Mouse (Mus musculus) CH12.LX (cell line): ENCODE results near the gene Rtel1. TPM values are rescaled to one million over a fixed set of nuclear protein-coding genes. Genes with fewer than 3 reads are reported as not detected.
A peak's percentile ranks its signal among the peaks of the same experiment; 100 is the strongest.

Experiments
- DNase-seq: peaks from one replicate; pipeline ENCODE4 v3.0.0-alpha.2; 2013; ENCODE audit errors: extremely low read depth
- H3K27ac ChIP-seq: 2 replicates; pipeline ENCODE4 v1.5.1; 2012; ENCODE audit warnings: low read depth, mild to moderate bottlenecking, control low read depth, moderate library complexity; ENCODE audit not compliant: insufficient read depth
- H3K27me3 ChIP-seq: replicated peaks from 2 replicates; pipeline ENCODE3; 2012; ENCODE audit warnings: inconsistent platforms
- H3K36me3 ChIP-seq, 2 experiments: replicated peaks in 1 of 2; 2 replicates each; pipeline versions ENCODE3 to v1.6.1; 2012; ENCODE audit warnings: inconsistent platforms in 1 of 2, low read length in 1 of 2, mild to moderate bottlenecking in 1 of 2, mixed read lengths in 1 of 2, moderate library complexity in 1 of 2; ENCODE audit not compliant: control insufficient read depth in 1 of 2, insufficient read depth in 1 of 2
- H3K4me1 ChIP-seq, 2 experiments: 2 replicates each; pipeline ENCODE4 v1.6.1; 2012; ENCODE audit warnings: inconsistent platforms in 1 of 2, moderate library complexity in 1 of 2; ENCODE audit not compliant: insufficient read depth in 2 of 2, control insufficient read depth in 1 of 2
- H3K4me2 ChIP-seq: 2 replicates; pipeline ENCODE4 v1.6.1; 2012; ENCODE audit warnings: low read depth, mild to moderate bottlenecking, control low read depth; ENCODE audit not compliant: poor library complexity, insufficient read depth, severe bottlenecking
- H3K4me3 ChIP-seq, 3 experiments: fragments of 150-350 bp in 1 of 3; sonication (generic) in 1 of 3; replicated peaks in 1 of 3; 2 replicates each; pipeline versions ENCODE3 to v1.5.1; 2011 to 2012; ENCODE audit warnings: low read depth in 2 of 3, low read length in 2 of 3, mild to moderate bottlenecking in 2 of 3, moderate library complexity in 2 of 3, control low read depth in 1 of 3, improper control_type of control experiment in 1 of 3, inconsistent platforms in 1 of 3, mixed read lengths in 1 of 3; ENCODE audit not compliant: poor library complexity in 1 of 3
- H3K79me2 ChIP-seq: replicated peaks from 2 replicates; pipeline ENCODE4 v1.6.1; 2012; ENCODE audit warnings: mild to moderate bottlenecking, moderate library complexity; ENCODE audit not compliant: control insufficient read depth, poor library complexity, insufficient read depth, severe bottlenecking; ENCODE audit errors: extremely low read depth
- H3K9ac ChIP-seq: 2 replicates; pipeline ENCODE4 v1.6.1; 2012; ENCODE audit warnings: low read depth, mild to moderate bottlenecking, control low read depth, moderate library complexity; ENCODE audit not compliant: insufficient read depth
- H3K9me3 ChIP-seq: replicated peaks from 2 replicates; pipeline ENCODE3; 2012; ENCODE audit warnings: low read length, inconsistent platforms, mixed read lengths
- BHLHE40 ChIP-seq: IDR thresholded peaks from 2 replicates; pipeline ENCODE4 v1.6.1; 2011; ENCODE audit warnings: mild to moderate bottlenecking, low read depth, low read length, improper control_type of control experiment
- CTCF ChIP-seq, 2 experiments: IDR thresholded peaks in 1 of 2; conservative IDR thresholded peaks in 1 of 2; 2 replicates each; pipeline ENCODE4 v1.5.1; 2011 to 2012; ENCODE audit warnings: low read depth in 2 of 2, low read length in 2 of 2, improper control_type of control experiment in 1 of 2, inconsistent platforms in 1 of 2, mild to moderate bottlenecking in 1 of 2, moderate library complexity in 1 of 2
- E2F4 ChIP-seq: IDR thresholded peaks from 2 replicates; pipeline ENCODE4 v1.6.1; 2011; ENCODE audit warnings: low read depth, low read length, improper control_type of control experiment; ENCODE audit not compliant: insufficient replicate concordance
- ETS1 ChIP-seq: conservative IDR thresholded peaks from 2 replicates; pipeline ENCODE4 v1.6.1; 2012; ENCODE audit warnings: low read depth, mild to moderate bottlenecking, inconsistent platforms, low read length, improper control_type of control experiment, moderate library complexity
- GABPA ChIP-seq: IDR thresholded peaks from 2 replicates; pipeline ENCODE4 v1.6.1; 2012; ENCODE audit warnings: low read depth, low read length, improper control_type of control experiment, inconsistent platforms; ENCODE audit not compliant: insufficient replicate concordance
- HCFC1 ChIP-seq: IDR thresholded peaks from 2 replicates; pipeline ENCODE4 v1.6.1; 2012; ENCODE audit warnings: low read depth, mild to moderate bottlenecking, inconsistent platforms, low read length, improper control_type of control experiment
- IRF4 ChIP-seq: IDR thresholded peaks from 2 replicates; pipeline ENCODE4 v1.6.1; 2014; ENCODE audit warnings: low read depth, mild to moderate bottlenecking, inconsistent platforms, low read length, improper control_type of control experiment
- JUN ChIP-seq: IDR thresholded peaks from 2 replicates; pipeline ENCODE4 v1.6.1; 2011; ENCODE audit warnings: low read depth, mild to moderate bottlenecking, low read length, improper control_type of control experiment, moderate library complexity; ENCODE audit not compliant: insufficient read depth
- MAFK ChIP-seq: IDR thresholded peaks from 2 replicates; pipeline ENCODE4 v1.6.1; 2011; ENCODE audit warnings: low read length, improper control_type of control experiment; ENCODE audit not compliant: insufficient replicate concordance
- MAZ ChIP-seq: IDR thresholded peaks from 2 replicates; pipeline ENCODE4 v1.6.1; 2012; ENCODE audit warnings: low read depth, mild to moderate bottlenecking, inconsistent platforms, low read length, improper control_type of control experiment, moderate library complexity
- MEF2A ChIP-seq: IDR thresholded peaks from 2 replicates; pipeline ENCODE4 v1.6.1; 2014; ENCODE audit warnings: low read depth, mild to moderate bottlenecking, inconsistent platforms, low read length, improper control_type of control experiment, borderline replicate concordance
- MXI1 ChIP-seq: IDR thresholded peaks from 2 replicates; pipeline ENCODE4 v1.6.1; 2011; ENCODE audit warnings: mild to moderate bottlenecking, low read depth, low read length, improper control_type of control experiment
- MYC ChIP-seq: IDR thresholded peaks from 2 replicates; pipeline ENCODE4 v1.6.1; 2011; ENCODE audit warnings: low read depth, mild to moderate bottlenecking, improper control_type of control experiment, low read length
- NELFE ChIP-seq: IDR thresholded peaks from 2 replicates; pipeline ENCODE4 v1.6.1; 2011; ENCODE audit warnings: low read depth, low read length, improper control_type of control experiment
- NRF1 ChIP-seq: IDR thresholded peaks from 2 replicates; pipeline ENCODE4 v1.6.1; 2014; ENCODE audit warnings: low read depth, mild to moderate bottlenecking, inconsistent platforms, low read length, improper control_type of control experiment, moderate library complexity
- RAD21 ChIP-seq: IDR thresholded peaks from 2 replicates; pipeline ENCODE4 v1.6.1; 2011; ENCODE audit warnings: low read depth, mild to moderate bottlenecking, low read length, improper control_type of control experiment, moderate library complexity
- RCOR1 ChIP-seq: conservative IDR thresholded peaks from 2 replicates; pipeline ENCODE4 v1.6.1; 2012; ENCODE audit warnings: low read depth, mild to moderate bottlenecking, inconsistent platforms, low read length, improper control_type of control experiment
- SIN3A ChIP-seq: IDR thresholded peaks from 2 replicates; pipeline ENCODE4 v1.6.1; 2012; ENCODE audit warnings: low read length, improper control_type of control experiment, inconsistent platforms
- TBP ChIP-seq: conservative IDR thresholded peaks from 2 replicates; pipeline ENCODE4 v1.6.1; 2011; ENCODE audit warnings: low read depth, low read length, improper control_type of control experiment
- USF1 ChIP-seq: IDR thresholded peaks from 2 replicates; pipeline ENCODE4 v1.6.1; 2014; ENCODE audit warnings: low read depth, mild to moderate bottlenecking, inconsistent platforms, low read length, improper control_type of control experiment
- USF2 ChIP-seq: conservative IDR thresholded peaks from 2 replicates; pipeline ENCODE4 v1.6.1; 2011; ENCODE audit warnings: low read depth, low read length, improper control_type of control experiment
- ZMIZ1 ChIP-seq: IDR thresholded peaks from 2 replicates; pipeline ENCODE4 v1.6.1; 2012; ENCODE audit warnings: low read depth, mild to moderate bottlenecking, inconsistent platforms, low read length, improper control_type of control experiment
- dilution Hi-C: fragments of 300-500 bp; cut with MboI; formaldehyde crosslinking; loops from 2 replicates; pipeline ENCODE4 v1.14.3; 2020; ENCODE audit warnings: low sequenced_read_pairs; ENCODE audit not compliant: extremely low pct_unique_long_range_greater_than_20kb, extremely low pct_ligation_motif_present
- in situ Hi-C: fragments of 300-500 bp; cut with MboI; formaldehyde crosslinking; loops from 3 replicates; pipeline ENCODE4 v1.14.3; 2019; ENCODE audit warnings: low sequenced_read_pairs, low pct_ligation_motif_present, low pct_unique_long_range_greater_than_20kb, mixed read lengths
- polyA plus RNA-seq: library from polyadenylated mRNA; unstranded; fragments of >175 nt; gene quantifications from 2 replicates; pipeline ENCODE4 v1.2.1, GENCODE M21; 2012; ENCODE audit warnings: low read depth; ENCODE audit not compliant: insufficient read length
- total RNA-seq, 2 experiments: library from RNA; depleted of rRNA; stranded (reverse); fragments of 300-350 nt in 1 of 2; fragments of >200 nt in 1 of 2; gene quantifications; 2 replicates each; pipeline ENCODE4 v1.2.3; 2012 to 2014

The Rtel1 gene
- total and polyA plus RNA-seq, 3 experiments: 65.4 to 89.2 (median 67.6) TPM

DNA sequence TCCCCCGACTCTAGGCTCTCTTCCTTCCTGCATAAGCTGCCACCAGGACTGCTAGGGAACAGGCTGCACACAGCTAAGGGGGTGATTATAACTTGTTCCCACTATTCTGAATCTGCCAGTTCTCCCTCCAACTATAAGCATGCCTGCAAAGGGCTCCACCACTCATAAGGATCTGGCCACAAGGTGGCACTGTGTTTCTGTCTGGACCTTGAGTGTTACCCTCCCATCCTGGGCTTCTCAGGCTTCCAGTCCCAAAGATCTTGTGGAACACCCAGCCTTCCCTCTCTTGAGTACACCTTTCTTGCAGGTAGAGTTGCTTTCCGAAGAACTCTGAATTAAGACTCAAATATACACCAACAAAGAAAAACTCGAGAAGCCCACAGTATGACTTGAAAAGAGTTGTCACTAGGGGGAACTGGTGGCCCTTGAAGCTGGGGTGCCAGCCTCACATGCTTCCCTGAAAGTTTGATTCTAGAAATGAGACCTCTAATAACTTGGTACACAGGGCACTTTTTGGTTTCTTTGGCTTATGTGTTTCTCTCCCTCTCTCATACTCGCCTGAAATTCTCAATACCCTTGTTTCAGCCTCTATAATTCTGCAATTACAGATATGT lies 73.2 kb downstream of the Rtel1 start (continued):
- no peak for TF ChIP-seq TBP
- 0 out of 2 replicates have a peak, but pooled peaks have one; percentile 19 for TF ChIP-seq MAZ
- TF ChIP-seq MYC: peak; percentile 72
- TF ChIP-seq RAD21: peak; percentile 78
- no peak for TF ChIP-seq USF2
- no peak for TF ChIP-seq HCFC1
- no peak for TF ChIP-seq USF1
- no peak for TF ChIP-seq RCOR1
- TF ChIP-seq SIN3A: peak; percentile 54; the same call in 1 of the 2 replicates

DNA sequence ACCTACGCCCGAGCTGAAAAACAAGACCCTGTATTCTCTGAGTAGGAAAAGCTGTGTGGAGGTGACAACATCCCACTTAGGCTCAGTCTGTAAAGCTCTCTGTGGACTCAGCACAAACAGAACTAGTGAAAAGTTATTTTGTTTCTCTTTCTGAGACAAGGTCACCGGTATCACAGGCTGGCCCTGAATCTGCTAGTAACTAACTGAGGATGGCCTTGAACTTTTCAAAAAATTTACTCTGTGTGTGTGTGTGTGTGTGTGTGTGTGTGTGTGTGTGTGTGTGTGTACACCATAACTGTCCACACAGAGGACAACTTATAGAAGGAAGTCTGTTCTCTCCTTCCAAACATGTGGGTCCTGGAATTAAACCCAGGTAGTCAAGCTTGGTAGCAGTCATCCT lies 74.5 kb downstream of the Rtel1 start:
- no peak overlapping the region for H3K9ac ChIP-seq
- no peak for TF ChIP-seq NRF1
- no peak for TF ChIP-seq MYC
- no peak for TF ChIP-seq MXI1
- TF ChIP-seq GABPA: no peak
- no peak for TF ChIP-seq RCOR1
- TF ChIP-seq CTCF (conservative IDR thresholded peaks at IDR 0.05 in 1 of 2, IDR thresholded peaks at IDR 0.05 in 1 of 2; ENCODE audit: low read depth in 2 of 2, low read length in 2 of 2): no peak
- no peak for TF ChIP-seq MEF2A
- no peak for TF ChIP-seq MAFK
- TF ChIP-seq JUN: no peak
- TF ChIP-seq BHLHE40: no peak
- TF ChIP-seq ETS1: no peak
- no peak for TF ChIP-seq E2F4
- TF ChIP-seq TBP: no peak
- TF ChIP-seq NELFE: no peak
- no peak for TF ChIP-seq ZMIZ1
- no peak for TF ChIP-seq MAZ
- TF ChIP-seq IRF4: no peak
- no peak overlapping the region for H3K4me3 ChIP-seq
- peaks cover 12 to 63% of the 10 kb centered on the region in 2 experiments for H3K36me3 ChIP-seq
- no peak overlapping the region for H3K27ac ChIP-seq
- H3K79me2 ChIP-seq: no peaks in the 10 kb centered on the region
- H3K4me1 ChIP-seq: no peaks in the 10 kb centered on the region
- H3K9me3 ChIP-seq: no peaks in the 10 kb centered on the region
- in situ Hi-C loops: loop anchor here (5.0 kb wide), 2 partner anchors 93 to 183 kb away; no protein-coding TSS in a partner anchor
- no peak for DNase-seq
- H3K27me3 ChIP-seq: no peaks in the 10 kb centered on the region
- dilution Hi-C loops: no loop called here
- H3K4me2 ChIP-seq: no peak overlapping the region
